Mouse (Mus musculus): Measurements from ENCODE around the gene Necab3. TPM values are rescaled to one million over a fixed set of nuclear protein-coding genes. Genes with fewer than 3 reads are reported as not detected.

The Necab3 gene
- total RNA-seq, 2 experiments from 2014 or later: 1.1 to 1.5 TPM

Other genes with a start within 250 kb of the Necab3 start
- gene Cdk5rap1, start 185.9 kb downstream of the Necab3 start, total RNA-seq (2021): 10 to 100 TPM; 11.0 to 13.9 TPM
- gene Snta1, start 150.8 kb downstream of the Necab3 start, total RNA-seq (2021): 10 to 100 TPM; 22.1 to 26.5 TPM
- gene Cbfa2t2, start 122.4 kb downstream of the Necab3 start, total RNA-seq (2021): 10 to 100 TPM; 30.7 to 40.9 TPM
- gene 1700003F12Rik, start 11.8 kb downstream of the Necab3 start, total RNA-seq (2021): under 1 TPM in 1 of 2 experiments, not detected in 1; 0.43 TPM
- gene Actl10, start 7.1 kb downstream of the Necab3 start, total RNA-seq (2021): not detected
- gene E2f1, start 11.0 kb upstream of the Necab3 start, total RNA-seq (2021): 1 to 10 TPM; 8.7 to 9.6 TPM
- 10 to 100 TPM; 30.9 to 35.7 TPM for gene Pxmp4, start 44.8 kb upstream of the Necab3 start, total RNA-seq (2021)
- 1 to 10 TPM; 2.6 to 3.0 TPM for gene Zfp341, start 54.4 kb upstream of the Necab3 start, total RNA-seq (2021)
- under 1 TPM in 1 of 2 experiments, not detected in 1; 0.63 TPM for gene 4930519P11Rik, start 54.5 kb upstream of the Necab3 start, total RNA-seq (2021)
- gene Chmp4b, start 92.8 kb upstream of the Necab3 start, total RNA-seq (2021): 100 to 1,000 TPM; 220 to 259 TPM
- gene Gm14214, start 211.1 kb upstream of the Necab3 start, total RNA-seq (2021): not detected
- 100 to 1,000 TPM; 187 to 234 TPM for gene Raly, start 232.2 kb upstream of the Necab3 start, total RNA-seq (2021)
- gene a, start 232.5 kb upstream of the Necab3 start, total RNA-seq (2021): not detected